Mouse (Mus musculus): ENCODE results near the gene Hsd17b2.

DNA sequence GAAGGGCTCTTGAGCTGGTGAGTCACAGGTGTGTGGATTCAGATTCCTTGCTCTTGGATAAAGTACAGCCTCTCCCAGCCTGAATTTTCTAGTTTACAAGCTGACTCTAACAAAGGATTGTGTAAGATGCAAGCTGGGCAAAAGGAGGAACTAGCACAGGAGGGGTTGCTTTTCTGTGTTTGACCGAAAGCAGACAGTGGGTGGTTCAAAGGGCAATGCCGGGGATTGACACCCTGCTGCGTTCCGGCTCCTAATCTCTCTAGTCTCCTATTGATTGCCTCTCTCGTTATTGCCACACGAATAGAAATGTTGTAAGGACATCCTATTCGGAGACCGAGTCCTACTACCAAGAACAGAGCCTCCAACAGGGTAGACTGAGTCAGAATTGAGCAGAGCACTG, 1.0 kb upstream of the Hsd17b2 start:
- TF ChIP-seq CTCF (IDR thresholded peaks at IDR 0.05; ENCODE audit: insufficient read depth, low read length) (no peak), POLR2A (IDR thresholded peaks at IDR 0.05; ENCODE audit: borderline replicate concordance, extremely low read depth, low read depth, low read length) (no peak)
